Mouse (Mus musculus) lung, adult 2 months (tissue): ENCODE measurements around the gene Ptpn4. TPM values are rescaled to one million over a fixed set of nuclear protein-coding genes. Genes with fewer than 3 reads are reported as not detected.

ENCODE experiments used
- DNase-seq: peaks from one replicate; pipeline ENCODE4 v3.0.0; 2022
- H3K4me1 ChIP-seq: fragments of 200-500 bp; 2 replicates; pipeline ENCODE4 v1.6.1; 2011; ENCODE audit warnings: low read length; ENCODE audit not compliant: control insufficient read depth, insufficient read depth
- H3K4me3 ChIP-seq: fragments of 200-500 bp; replicated peaks from 2 replicates; pipeline ENCODE3; 2011; ENCODE audit warnings: low read depth, mild to moderate bottlenecking, control low read depth, low read length; ENCODE audit errors: extremely low read depth
- CTCF ChIP-seq: fragments of 200-500 bp; IDR thresholded peaks from 2 replicates; pipeline ENCODE4 v1.5.1; 2011; ENCODE audit warnings: mild to moderate bottlenecking, low read length, control low read depth; ENCODE audit not compliant: insufficient read depth
- POLR2A ChIP-seq: fragments of 200-500 bp; IDR thresholded peaks from 2 replicates; pipeline ENCODE4 v1.6.1; 2011; ENCODE audit warnings: low read depth, mild to moderate bottlenecking, control low read depth, low read length, borderline replicate concordance; ENCODE audit errors: extremely low read depth
- WGBS: fragments of 180-500 bp; shearing (Covaris S2); methylation state at CpG from one replicate; pipeline ENCODE4 v1.1.7; 2018; 5-methylcytosine and 5-hydroxymethylcytosine counted together
- polyA plus RNA-seq: library from polyadenylated mRNA; depleted of rRNA; stranded (reverse); fragments of >200 nt; gene quantifications from 2 replicates; pipeline ENCODE4 v1.2.3, GENCODE M21; 2012

Gene Ptpn4
- polyA plus RNA-seq, 1 experiment = 4.2 TPM

- no peaks in the 10 kb centered on the region for H3K4me1 ChIP-seq
- TF ChIP-seq POLR2A (no peak), CTCF (no peak)
- H3K4me3 ChIP-seq = no peak overlapping the region
- WGBS = 59% methylated on average over 2 of the region's 2 CpGs
- no peak for DNase-seq
Measured at GRCm38 (mm10) chr1:119713017-119713416, 124.4 kb downstream of the Ptpn4 start.

- no peak for TF ChIP-seq CTCF
- TF ChIP-seq POLR2A = no peak
- Histone ChIP-seq H3K4me3 (no peak overlapping the region), H3K4me1 (no peaks in the 10 kb centered on the region; the same call in 1 of the 2 replicates)
- DNase-seq = no peak
- 81% methylated on average over 4 of the region's 4 CpGs for WGBS
Measured at GRCm38 (mm10) chr1:119706471-119707217, 130.8 kb downstream of the Ptpn4 start.

GRCm38 (mm10) chr1:119696860-119697259, 140.6 kb downstream of the Ptpn4 start:
- WGBS = 87% methylated on average over 1 of the region's 1 CpGs
- Histone ChIP-seq H3K4me1 (no peaks in the 10 kb centered on the region; the same call in 1 of the 2 replicates), H3K4me3 (no peak overlapping the region)
- no peak for TF ChIP-seq POLR2A
- DNase-seq = no peak

- no peak overlapping the region for H3K4me3 ChIP-seq
- H3K4me1 ChIP-seq = peaks cover 2% of the 10 kb centered on the region
- WGBS = 95% methylated on average over 3 of the region's 3 CpGs
- TF ChIP-seq POLR2A = no peak
- TF ChIP-seq CTCF = no peak
- no peak for DNase-seq
Measured at GRCm38 (mm10) chr1:119685773-119686558, 151.4 kb downstream of the Ptpn4 start.

DNA sequence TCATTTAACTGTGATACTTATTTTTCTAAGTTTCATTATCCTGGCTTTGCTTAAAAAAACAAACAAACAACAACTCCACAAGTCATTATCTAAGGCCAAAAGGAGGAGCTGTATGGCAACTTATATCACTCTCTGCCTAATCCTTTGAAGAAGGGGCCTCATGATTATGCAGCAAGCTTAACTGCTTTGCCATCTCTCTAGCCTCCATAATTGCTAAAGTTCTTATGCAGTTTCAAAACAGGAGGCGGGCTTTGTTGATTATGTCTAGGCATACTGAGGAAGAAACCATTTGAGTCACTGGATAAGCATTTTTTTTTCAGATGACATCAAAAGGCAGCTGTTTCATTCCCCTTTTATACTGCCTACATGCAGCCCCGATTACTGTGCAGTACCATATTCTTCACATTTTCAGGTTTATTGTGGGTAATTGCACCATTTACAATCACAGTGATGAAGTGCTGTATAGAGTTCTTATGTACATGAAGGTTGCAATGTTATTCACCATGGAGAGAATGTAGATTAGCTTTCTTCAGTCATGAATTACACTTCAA, 155.7 kb downstream of the Ptpn4 start:
- no peak for TF ChIP-seq CTCF
- TF ChIP-seq POLR2A = no peak
- DNase-seq = no peak

GRCm38 (mm10) chr1:119674984-119675383, 162.4 kb downstream of the Ptpn4 start:
- Histone ChIP-seq H3K4me3 (no peak overlapping the region), H3K4me1 (no peaks in the 10 kb centered on the region)
- no peak for DNase-seq
- TF ChIP-seq CTCF (peak; percentile 57), POLR2A (no peak)
- 53% methylated on average over 1 of the region's 1 CpGs for WGBS

More for the DNA sequence above, 155.7 kb downstream of the Ptpn4 start:
- H3K4me3 ChIP-seq = no peak overlapping the region
- peaks cover 2% of the 10 kb centered on the region for H3K4me1 ChIP-seq
- 78% methylated on average over 2 of the region's 2 CpGs for WGBS

DNA sequence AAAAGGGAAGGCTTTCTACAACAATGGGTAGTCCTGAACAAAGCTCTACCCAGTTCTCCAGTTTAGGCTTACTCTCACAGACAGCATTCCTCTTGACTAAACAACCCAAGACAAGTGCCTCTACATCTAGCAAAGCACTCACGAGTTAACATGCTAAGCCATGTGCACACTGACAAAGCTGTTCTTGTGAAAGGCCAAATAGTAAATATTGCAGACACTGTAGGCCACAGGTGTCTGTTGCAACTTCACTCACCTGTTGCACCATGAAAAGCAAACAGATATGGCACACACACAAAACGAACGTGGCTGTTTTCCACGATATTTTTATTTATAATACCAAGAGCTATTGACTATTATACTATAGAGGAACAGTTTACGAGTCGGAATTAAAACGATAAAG, 170.5 kb downstream of the Ptpn4 start:
- TF ChIP-seq POLR2A (no peak), CTCF (no peak)
- WGBS = 73% methylated on average over 7 of the region's 7 CpGs
- no peaks in the 10 kb centered on the region for H3K4me1 ChIP-seq
- no peak for DNase-seq
- no peak overlapping the region for H3K4me3 ChIP-seq

DNA sequence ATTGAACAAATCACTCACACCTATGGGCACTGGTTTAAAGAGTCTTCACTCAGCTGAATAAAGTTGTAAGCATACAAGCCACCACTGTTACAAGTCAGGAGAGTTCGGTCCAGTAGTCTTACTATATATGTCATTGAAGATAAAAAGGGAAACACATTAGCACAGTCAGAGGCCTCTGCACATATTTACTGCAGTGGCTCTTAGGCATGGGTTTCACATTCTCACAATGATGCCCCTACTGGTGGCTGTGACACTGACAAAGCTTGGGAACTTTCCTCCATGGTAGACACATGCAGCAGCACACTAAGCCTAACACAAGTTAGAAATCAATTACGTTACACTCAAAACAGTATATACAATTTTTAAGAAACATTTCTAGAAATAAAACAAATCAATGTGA, 183.1 kb downstream of the Ptpn4 start:
- TF ChIP-seq POLR2A (no peak), CTCF (no peak)
- H3K4me1 ChIP-seq = no peaks in the 10 kb centered on the region
- 82% methylated on average over 2 of the region's 2 CpGs for WGBS
- no peak for DNase-seq
- no peak overlapping the region for H3K4me3 ChIP-seq

DNA sequence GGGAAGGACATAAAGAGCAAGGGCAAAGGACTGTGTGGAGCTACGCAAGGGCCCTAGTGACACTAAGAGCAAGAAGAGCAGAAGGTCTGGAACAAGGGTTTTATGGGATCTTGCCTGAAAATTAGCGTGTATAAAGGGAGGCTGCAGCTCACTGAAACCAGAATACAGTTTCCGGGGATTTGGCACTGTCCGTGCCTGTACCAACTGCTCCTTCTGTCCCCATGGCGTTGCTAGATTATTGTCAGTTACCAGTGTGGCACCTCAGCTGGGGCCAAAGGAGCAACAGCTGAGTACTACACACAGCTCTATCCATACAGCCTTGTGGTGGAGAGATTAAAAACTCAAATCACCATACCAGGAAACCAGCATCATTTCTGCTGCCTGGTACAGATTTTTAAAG, 187.0 kb downstream of the Ptpn4 start:
- Histone ChIP-seq H3K4me1 (no peaks in the 10 kb centered on the region), H3K4me3 (no peak overlapping the region)
- no peak for DNase-seq
- WGBS = 84% methylated on average over 5 of the region's 5 CpGs
- TF ChIP-seq CTCF (no peak), POLR2A (no peak)

- TF ChIP-seq CTCF (no peak), POLR2A (no peak)
- Histone ChIP-seq H3K4me1 (no peaks in the 10 kb centered on the region), H3K4me3 (no peak overlapping the region)
- whole genome bisulfite sequencing = 42% methylated on average over 2 of the region's 2 CpGs
- no peak for DNase-seq
Measured at GRCm38 (mm10) chr1:119649627-119650026, 187.8 kb downstream of the Ptpn4 start.
